Mouse (Mus musculus): ENCODE results near the gene Flt3l.
"Not testable (repeated sequence)": the region's sequence is repeated elsewhere in the genome, so short reads cannot be mapped to it uniquely, and the experiment has no call there.

Flt3l gene

DNA sequence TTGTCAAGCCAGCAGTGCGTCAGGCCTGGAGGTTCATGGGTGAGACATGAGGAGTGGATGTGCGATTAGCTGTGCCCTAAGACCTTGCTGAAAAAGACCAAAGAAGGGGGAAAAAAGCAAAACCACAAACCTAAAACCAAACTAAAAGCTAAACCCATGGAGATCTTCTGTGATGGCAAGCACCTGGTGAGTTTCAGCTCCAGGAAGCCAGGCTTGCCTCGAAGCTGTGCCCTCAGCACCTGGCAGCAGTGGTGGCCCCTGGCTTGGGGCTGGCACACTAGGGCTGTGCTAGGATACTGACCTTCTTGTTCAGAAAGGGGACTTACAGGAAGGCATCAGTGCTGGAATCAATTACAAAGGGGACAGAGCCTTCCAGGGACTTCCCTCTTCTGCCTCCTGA lies 5.1 kb upstream of the Flt3l start:
- DNase-seq: no peak

DNA sequence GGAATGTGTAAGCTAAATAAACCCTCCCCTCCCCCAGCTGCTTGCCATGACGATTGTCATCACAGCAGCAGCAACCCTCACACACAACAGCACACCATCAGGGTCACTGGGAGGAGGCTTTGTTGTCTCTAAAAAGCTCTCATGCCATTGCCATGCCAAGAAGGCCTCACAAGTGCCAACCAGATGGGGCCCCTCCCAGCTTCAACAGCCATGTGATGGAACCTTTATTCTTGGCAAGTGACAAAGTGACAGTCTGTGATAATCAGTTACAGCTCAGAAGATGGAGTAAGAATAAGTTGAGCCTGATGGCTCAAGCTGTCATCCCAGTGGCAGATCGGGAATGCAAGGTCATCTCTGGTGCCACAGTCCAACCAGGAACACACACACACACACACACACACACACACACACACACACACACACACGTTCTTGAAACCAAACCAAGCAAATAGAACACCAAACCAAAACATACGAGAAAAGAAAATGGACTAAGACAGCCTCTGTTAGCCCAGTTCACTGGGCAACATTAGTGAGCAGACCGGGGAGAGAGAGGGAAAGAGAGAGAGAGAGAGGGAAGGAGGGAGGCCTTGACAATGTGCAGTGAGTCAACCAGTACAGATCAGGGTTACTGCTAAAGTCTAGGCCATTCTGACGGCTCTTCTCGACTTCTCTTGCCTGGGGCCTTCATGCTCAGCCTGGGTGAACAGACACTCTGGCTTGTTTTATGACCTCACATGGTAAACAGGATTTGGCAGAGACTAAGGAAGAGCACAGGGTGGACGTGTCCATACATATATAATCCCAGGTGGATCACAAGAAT lies 3.9 kb upstream of the Flt3l start:
- DNase-seq: no peak

DNA sequence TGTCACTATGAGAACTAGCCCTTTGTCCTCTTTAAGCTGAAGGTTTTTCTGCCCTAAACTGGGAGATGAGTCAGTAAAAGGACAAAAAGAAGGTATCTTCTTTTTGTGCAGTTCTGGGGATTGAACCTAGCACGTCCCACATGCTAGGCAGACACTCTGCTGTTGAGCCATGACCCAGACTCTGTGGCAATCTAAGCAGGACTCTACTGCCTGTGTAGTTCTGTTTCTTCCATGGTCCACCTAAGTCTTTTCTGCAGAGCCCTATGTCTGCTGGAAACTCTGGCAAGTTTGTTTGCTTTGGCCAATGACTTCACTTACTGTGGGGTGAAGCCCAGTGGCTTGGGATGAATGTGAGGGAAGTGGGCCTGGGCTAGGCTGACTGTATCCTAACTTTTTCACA lies 2.2 kb upstream of the Flt3l start:
- no peak for DNase-seq

DNA sequence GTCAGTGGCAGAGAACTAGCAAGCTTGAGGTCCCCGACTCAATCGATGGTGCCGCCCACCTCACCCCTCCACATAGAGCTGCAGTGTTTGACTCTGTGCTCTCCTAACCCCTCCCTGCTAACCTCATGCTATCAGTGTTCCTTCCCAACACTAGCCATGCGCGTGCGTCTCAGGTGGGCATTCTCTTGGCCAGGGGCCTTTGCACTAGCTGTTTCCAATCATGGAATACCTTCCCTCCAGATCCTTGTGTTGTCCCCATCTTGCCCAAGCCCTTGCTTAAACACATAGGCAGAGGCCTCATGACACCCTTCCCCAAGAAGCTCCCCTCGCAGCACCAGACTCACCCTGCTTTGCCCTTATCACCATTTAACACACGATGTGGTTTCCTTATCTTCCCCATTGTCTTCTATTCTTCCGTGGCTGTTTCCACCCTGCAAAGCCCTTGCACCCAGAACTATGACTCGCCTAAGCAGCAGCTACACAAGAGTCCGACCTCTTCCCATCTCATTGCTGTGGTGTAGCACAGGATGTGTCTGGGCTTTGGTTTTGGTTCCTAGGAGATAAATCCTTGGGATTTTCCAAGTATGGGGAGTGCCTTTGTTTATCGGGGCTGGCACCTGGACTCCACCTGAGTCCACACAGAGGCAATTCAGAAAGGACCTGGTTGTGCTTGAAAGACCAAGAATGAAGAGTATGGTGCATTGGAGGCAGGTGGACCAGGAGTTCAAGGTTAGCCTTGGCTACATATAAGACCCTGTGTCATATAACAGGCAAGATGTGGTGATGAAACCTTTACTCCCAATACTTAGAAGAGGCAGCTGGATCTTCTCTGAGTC lies 1.2 kb upstream of the Flt3l start:
- no peak for DNase-seq

DNA sequence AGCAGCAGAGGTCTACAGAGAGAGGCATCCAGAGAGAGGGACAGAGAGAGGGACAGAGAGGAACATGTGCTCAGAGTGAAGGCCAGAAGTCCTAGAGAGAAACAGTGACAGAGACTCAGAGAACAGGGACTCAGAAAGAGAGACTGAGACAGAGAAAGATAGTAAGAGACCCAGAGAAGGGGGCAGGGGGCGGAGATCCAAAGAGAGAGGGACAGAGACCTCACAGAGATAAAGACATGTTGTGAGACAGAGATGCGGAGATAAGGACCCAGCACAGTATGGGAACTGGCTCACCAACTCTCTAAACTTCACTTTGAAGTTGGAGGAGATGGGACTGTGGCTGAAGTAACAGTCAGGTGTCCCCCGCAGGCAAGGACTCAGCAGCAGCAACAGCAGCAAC lies 862 bp downstream of the Flt3l start:
- no peak for DNase-seq

DNA sequence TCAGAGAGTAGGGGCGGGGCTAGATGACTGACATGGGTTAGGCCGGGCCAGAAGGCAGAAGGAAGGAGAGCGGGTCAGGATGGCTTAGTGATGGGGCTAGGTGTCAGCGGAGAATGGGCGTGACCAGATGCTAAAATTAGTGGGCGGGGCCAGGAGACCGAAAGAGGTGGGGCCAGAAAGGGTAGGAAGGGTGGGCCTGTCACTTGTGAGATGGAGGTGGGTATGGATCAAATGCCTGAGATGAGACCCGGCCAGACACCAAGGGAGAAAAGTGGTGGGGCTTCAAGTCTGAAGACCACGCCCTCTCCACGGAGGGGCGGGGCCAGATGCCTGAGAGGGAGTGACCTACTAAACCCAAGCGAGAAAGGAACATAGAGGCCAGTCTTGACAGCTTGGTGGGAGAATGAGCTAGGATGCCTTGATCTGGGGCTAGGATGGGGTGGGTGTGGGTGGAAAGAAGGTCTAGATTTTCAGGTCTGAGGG lies 1.6 kb downstream of the Flt3l start:
- no peak for DNase-seq

DNA sequence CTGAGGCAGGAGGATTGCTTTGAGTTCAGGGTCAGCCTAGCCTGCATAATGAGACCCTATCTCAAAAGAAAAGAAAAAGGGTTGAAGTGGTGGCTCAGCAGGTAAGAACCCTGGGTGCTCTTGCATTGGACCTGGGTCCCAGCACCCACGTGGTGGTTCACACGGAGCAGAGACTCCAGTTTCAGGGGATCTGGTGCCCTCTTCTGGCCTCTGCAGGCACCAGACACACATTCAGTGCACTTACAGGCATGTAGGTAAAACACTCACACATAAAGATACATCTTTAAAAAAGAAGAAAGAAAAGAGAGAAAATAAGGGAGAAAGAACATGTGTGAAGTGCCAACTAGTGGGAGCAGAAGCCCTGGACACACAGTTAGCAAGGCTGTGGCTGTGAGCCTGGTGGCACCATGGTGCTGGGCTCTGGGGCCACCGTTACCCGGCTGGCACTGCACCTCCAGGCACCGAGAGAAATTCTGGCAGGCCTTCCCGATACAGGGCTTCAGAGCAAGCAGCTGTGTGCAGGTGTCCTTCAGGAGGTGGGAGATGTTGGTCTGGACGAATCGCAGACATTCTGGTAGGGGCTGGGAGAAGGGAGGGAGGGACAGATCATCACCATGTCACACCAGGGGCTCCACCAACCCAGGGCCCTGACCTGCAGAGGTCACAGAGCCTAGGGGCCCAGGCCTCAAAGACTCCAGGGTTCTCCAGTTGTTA lies 2.6 kb downstream of the Flt3l start:
- no peak for DNase-seq

DNA sequence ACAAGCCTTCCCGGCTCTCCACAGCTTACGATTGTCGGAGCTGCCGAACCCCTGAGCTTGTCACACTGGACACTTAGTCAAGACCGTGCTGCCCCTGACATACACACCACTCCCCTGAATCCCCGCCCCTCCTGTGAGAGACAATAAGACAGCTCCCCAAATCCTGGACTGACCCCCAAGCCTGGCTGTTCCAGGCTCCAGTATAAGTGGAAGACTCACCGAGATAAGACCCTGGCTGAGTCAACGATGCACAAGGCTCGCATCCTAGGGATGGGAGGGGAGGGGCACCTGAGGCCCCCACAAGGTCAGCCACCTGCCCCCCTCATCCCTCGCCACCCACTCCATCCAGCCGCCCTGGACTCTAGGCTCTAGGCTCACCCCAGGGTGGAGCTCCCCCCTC lies 4.4 kb downstream of the Flt3l start:
- DNase-seq: no peak

DNA sequence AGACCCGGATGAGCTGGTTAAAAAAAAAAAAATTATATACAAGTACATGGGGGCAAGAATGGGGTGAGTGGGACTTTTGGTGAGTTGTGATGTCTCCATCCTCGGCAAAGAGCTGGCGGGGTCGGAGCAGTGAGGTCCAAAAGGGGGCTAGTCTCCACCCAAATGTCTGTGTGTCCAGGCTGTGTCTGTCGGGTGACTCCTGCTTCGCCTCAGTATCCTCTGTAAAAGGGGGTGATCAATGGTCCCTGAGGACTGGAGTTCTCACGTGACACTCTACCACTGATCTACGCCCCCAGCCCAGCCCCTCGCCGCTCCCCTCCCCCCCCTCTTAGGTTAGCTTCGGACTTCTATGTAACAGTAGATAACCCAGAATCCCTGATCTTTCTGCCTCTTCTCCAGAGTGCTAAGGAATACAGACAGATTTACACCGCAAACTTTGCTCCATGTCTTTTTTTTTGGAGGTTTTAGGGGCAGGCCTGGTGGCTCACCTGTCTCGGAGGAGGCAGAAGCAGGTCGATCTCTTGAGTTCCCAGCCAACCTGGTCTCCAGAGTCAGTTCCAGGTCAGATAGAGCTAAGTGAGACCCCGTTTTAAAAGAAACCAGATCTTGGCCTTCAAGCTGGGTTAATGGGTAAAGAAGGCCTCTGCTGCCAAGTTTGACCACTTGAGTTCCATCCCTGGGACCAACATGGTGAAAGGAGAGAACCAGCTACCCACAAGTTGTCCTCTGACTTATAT lies 6.3 kb downstream of the Flt3l start:
- no peak for DNase-seq

DNA sequence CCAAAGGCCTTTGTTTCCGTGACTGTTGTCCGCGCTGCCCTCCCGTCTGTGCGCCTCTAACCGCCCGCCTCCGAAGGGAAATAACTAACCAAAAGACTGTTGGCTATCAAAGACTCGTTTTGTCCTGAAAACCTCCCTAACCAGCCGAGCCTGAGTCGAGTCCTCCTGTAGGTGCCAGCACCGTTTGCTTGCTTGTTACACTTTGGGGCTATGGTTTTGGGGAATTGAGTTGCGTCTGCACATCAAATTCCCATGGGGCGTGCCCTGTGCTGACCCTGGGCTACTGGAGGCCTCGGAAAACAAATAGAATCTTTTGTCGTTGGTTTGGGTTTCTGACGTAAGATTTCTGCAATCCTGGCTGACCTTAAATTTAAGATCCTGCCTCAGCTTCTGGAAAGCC lies 6.9 kb downstream of the Flt3l start:
- no peak for DNase-seq

DNA sequence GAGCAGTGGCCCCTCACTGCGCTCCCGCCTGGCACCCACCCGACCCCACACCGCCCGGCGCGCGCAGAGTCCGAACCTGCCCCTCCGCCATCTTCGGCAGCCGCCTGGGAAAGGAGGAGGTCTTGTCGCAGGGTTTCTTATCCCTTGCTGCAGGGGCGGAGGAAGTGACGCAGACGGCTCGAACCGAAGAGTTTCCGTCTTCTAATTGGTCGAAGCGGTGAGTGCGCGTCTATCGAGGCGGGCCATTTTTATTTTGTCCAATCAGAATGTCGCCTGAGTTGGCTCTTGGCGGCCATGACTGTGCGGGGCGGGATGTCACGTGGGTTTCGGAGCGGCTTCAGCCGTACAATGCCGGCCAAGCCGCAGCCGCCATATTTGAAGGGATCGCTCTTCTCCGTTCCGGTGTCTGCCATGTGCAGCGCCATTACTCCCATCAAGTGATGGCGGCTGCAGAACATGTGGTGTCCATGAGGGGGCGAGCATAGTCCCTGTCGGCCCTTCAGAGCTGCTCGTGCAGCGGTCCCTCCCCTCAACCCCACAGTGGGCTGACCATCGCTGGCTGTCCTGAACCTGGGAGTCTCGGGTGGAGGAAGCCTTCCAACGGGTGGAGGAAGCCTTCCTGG lies 7.5 kb downstream of the Flt3l start, which contains the start of gene Rpl13a:
TSS of gene Rpl13a (minus strand) at position 138 of the 623 bp plus-strand sequence.
- DNase-seq: peak; percentile 97

DNA sequence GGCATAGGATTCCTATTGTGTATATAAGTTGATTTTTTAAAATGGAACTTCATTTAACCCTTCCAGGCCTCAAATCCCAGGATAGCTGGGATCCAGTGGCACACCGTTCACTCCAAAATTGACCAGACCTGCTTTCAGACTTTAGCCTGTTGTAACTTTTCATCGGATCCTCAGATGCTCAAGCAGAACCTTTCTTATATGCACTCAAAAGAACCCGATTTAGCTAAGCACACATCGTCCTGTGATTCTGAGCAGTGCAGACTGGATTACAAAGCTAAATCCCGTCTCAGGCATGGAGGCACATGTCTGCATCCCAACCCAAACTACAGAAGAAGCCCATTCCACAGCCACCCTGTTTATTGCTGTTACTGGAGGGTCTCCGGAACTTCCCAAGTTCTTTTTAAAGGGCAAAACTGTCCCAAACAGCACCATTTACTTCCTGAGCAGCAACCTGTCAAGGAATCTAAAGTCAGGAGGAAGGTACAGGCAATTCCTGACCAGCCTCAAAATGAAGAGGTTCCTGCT lies 8.5 kb downstream of the Flt3l start:
- DNase-seq: no peak

DNA sequence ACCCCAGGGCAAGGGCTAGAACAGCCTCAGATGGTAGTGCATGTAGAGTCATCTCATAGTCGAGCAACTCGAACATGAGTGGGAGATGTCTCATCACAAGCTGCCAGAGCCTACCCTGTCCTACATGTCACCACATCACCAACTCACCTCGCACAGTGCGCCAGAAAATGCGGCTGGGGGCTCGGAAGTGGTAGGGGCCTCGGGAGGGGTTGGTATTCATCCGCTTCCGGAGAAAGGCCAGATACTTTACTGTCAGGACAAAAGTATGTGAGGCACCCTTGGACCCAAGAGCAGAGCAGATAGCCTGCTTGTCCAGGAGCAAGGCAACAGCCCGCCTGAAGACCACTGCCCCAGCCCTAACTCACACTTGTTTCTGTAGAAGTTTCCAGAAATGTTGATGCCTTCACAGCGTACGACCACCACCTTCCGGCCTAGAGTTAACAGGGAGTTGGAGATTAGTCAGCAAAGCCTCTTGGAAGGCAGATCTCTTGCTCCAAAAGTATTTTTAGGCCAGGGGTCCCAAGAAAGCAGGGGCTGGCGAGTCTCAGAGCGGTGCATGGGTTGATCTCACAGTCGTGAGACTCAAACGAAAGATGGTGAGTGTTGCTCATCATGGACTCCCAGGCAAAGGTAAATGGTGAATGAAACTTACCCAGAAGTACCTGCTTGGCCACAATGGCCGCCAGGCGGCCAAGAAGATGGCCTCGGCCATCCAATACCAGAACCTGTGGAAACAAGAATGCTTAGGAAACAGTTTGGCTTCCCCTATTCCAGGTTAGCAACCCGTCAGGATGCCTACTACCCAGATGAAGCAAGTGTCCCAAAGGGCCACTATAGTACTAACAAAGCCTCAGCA lies 9.2 kb downstream of the Flt3l start:
- no peak for DNase-seq

DNA sequence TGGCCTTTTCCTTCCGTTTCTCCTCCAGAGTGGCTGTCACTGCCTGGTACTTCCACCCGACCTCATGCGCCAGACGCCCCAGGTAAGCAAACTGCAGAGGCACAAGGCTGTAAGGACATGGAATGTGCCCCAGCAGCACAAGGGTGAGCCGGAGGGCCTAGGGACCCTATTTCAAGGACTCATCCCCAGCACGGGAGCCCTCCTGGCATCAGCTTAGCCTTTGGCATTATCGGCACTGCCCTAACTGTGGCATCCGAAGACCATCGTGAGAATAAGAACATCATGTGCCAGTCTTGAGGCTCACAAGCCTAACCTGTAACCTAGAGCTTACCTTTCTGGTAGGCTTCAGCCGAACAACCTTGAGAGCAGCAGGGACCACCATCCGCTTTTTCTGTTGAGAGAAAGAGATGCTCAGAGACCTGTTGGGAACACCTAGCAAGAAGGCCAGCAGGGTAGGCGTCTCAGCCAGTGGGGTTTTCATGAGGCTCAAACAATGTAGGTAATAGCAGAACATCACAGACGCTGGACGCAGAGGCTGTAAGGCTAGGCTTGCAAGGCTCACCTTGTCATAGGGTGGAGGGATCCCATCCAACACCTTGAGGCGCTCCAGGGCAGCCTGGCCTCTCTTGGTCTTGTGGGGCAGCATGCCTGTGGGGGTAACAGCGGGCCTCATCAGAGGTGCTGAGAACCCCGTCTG lies 9.9 kb downstream of the Flt3l start:
- DNase-seq: no peak

DNA sequence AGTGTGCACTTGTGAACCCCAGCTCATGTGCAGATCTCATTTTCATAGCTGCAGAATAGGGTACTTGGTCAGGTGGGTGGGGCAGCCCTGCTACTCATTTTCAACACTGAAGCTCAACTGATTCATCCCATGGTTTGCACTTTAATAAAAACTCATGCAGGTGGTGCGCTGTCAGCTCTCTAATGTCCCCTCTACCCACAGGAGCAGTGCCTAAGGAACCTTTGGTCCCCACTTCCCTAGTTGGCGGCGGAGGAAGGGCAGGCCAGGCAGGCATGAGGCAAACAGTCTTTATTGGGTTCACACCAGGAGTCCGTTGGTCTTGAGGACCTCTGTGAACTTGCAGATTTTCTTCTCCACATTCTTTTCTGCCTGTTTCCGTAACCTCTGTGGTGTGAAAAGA lies 10.6 kb downstream of the Flt3l start:
- not testable (repeated sequence) for DNase-seq

DNA sequence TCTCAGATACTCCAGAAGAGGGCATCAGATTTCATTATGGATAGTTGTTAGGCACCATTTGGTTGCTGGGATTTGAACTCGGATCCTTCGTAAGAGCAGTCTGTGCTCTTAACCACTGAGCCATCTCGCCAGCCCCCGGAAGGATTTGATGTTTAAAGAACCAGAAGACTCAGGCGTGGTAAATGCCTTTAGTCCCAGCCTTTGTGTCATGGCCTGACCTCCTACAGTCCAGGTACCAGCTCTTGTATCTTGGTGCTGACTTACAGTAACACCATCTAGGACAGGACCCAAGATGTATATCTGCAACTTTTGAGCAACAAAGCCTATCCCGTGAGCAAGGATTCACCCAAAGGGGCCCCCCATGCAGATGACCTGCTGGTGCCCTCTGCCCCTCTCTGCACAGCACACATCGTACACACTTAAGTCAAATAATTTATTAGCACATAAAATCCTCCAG lies 11.1 kb downstream of the Flt3l start:
- no peak for DNase-seq

DNA sequence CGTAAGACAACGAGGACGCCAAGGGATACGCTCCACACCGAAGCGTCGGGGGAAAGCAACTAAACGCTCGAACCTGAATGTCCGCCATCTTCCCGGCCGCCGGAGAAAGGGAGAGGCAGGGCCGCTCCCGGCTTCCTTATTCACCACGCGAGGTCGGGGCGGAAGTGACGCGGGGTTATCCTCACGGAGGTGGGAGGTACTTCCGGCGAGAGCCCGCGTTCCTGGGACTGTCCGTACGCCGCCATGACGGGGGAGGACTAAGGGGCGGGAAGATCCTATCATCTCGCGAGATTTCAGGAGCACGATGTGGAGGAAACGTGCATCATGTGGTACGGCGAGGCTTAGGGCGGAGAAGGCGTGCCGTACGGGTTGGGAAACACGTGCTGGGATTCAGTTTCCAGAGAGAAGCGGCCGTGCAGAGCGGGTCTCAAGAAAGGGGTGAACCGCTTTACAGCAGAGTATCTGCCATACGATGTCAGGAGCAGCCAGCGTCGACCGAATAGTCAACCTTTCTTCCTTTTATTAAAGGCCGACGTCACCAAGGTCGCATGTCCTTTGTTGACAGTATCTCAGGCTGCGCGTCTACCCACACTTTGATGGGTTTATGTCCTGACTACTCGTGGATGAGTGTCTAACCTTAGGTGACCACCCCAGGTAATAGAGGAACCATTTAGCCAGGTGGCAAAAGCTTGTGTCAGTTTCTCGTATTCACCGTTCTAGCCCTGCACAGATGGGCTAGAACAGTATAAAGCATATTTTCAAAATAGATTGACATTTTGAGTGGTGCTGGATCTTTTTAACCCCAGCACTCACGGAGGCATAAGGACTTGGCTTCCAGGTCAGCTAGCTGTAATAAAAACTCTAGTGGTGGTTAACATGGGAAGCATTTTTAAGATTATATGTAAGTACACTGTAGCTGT lies 11.7 kb downstream of the Flt3l start, which contains the start of gene Rps11:
TSS of gene Rps11 (minus strand) at position 216 of the 920 bp plus-strand sequence.
- DNase-seq: peak; percentile 99

DNA sequence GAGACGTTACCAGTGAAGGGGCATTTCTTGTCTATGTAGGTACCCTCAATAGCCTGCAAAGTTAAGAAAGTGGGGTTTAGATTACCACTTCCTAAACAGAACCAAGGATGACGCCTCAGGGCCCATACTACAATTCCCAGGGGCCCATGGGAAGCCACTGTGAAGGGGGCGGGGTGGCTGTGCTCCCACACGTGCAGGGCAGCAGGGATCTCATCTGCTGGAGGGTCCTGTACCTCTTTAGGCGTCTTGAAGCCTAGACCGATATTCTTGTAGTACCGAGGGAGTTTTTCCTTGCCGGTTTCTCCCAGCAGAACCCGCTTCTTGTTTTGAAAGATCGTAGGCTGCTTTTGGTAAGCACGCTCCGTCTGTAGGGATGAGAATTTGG lies 13.1 kb downstream of the Flt3l start:
- no peak for DNase-seq
